Mouse (Mus musculus) left cerebral cortex, adult 8-10 months (tissue): ENCODE data around the gene Gm9789. TPM values are rescaled to one million over a fixed set of nuclear protein-coding genes. Genes with fewer than 3 reads are reported as not detected.
"Not testable (repeated sequence)": the region's sequence is repeated elsewhere in the genome, so short reads cannot be mapped to it uniquely, and the experiment has no call there.

Experiments
- DNase-seq, 2 experiments: peaks; one replicate each; pipeline ENCODE4 v3.0.0; 2022; ENCODE audit warnings: low spot score in 2 of 2
- total RNA-seq, 4 experiments: library from RNA; stranded (reverse); gene quantifications; 2 replicates each; pipeline ENCODE4 v1.2.4; 2022

Gene Gm9789
- total RNA-seq = not detected

DNA sequence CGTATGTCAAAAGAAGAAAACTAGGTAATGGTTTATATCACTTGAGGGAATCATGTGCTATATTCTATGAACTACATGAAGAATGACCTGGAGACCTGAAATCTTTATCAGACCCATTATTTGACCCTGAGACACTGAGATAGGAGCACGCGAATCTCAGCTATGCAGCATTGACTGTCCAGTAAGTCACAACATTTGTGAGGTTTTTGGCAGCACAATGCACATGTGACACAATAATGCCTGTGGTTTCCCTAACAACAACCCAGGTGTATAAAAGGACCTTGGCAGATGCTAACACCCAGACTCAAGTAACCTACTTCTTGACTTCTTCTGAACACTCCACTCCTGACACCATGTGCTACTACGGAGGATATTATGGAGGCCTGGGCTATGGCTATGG, at the start of gene Gm9789:
Gene Gm9789, plus strand, starts transcription at position 301 of the 400 bp plus-strand sequence.
- no peak for DNase-seq

DNA sequence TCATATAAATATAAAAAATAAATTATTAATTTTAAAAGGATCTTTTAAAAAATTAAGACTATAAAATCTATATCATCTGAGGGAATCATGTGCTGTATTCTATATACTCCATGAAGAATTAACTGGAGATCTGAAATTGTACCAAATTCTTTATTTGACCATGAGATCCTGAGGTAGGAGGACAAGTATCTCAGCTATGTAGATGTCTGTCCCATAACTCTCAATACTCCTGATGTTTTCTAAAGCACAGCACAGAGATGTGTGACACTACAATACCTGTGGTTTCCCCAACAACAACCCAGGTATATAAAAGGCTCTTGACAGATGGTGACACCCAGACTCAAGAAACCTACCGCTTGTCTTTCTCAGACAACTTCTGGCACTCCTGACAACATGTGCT, 17.2 kb upstream of the Gm9789 start, which contains the start of gene Gm6358:
Gene Gm6358, plus strand, starts transcription at position 301 of the 400 bp plus-strand sequence.
- DNase-seq = no peak

DNA sequence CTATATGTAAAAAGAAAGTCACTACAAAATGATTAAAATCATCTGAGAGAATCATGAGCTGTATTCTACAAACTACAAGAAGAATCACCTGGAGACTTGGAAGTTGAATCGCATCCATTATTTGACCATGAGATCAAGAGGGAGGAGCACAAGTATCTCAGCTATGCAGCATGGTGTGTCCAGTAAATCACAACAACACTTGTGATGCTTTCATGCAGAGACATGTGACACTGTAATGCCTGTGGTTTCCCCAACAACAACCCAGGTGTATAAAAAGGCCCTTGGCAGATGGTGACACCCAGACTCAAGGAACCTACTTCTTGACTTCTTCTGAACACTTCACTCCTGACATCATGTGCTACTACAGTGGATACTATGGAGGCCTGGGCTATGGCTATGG, 7.0 kb upstream of the Gm9789 start, which contains the start of gene Gm10061:
Gene Gm10061, plus strand, starts transcription at position 301 of the 400 bp plus-strand sequence.
- no peak for DNase-seq

DNA sequence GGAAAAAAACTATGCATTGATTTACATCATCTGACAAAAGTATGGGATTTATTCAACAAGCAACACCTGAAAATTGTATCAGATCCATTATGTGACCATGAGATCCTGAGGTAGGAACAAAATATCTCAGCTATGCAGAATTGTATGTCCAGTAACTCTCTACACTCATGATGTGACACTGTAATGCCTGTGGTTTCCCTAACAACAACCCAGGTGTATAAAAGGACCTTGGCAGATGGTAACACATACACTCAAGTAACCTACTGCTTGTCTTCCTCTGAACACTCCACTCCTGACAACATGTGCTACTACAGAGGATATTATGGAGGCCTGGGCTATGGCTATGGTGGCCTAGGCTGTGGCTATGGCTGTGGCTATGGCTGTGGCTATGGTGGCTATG, 11.4 kb downstream of the Gm9789 start, which contains the start of gene Gm7735:
Gene Gm7735, plus strand, starts transcription at position 301 of the 400 bp plus-strand sequence.
- not testable (repeated sequence) for DNase-seq

DNA sequence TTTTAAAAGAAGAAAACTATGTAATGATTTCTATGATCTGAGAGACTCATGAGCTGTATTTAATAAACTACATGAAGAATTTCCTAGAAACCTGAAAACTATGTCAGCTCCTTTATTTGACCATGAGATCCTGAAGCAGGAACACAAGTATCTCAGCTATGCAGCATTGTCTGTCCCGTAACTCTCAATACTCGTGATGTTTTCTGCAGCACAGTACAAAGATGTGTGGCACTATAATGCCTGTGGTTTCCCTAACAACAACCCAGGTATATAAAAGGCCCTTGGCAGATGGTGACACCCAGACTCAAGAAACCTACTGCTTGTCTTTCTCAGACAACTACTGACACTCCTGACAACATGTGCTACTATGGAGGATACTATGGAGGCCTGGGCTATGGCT, 16.7 kb downstream of the Gm9789 start, which contains the start of gene 1110057P08Rik:
Gene 1110057P08Rik, plus strand, starts transcription at position 301 of the 400 bp plus-strand sequence.
- no peak for DNase-seq

DNA sequence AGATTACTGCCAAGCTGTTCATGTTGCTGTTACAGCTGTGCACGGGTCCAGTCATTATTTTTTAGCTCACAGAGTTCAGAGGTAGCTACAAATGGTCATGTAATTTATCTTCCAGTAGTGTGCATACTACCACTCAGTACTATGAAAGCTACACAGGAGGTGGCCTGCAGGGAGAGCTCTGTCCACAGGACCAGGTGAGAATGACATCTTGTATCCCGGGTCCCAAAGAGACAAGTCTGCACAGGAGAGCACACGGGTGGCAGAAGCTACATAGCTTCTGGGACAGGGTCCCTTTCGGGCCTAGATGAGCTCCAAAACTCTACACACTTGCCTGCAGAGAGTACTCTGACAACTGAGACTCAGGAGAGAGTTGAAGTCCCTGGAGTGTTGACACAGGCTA, 30.9 kb downstream of the Gm9789 start:
- no peak for DNase-seq

DNA sequence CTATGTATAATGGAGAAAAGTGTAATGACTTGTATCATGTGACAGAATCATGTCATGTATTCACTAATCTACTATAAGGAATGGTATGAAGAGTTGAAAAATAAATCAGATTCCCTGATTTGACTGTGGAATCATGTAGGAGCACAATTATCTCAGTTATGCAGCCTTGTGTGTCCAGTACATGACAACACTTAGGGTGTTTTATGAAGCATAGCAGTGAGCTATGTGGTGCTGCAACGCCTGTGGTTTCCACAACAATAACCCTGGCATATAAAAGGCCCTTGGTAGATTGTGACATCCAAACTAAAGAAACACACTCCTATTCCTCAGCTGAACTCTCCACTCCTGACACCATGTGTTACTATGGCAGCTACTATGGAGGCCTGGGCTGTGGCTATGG, 47.8 kb downstream of the Gm9789 start, which contains the start of gene Krtap20-2:
Gene Krtap20-2, plus strand, starts transcription at position 301 of the 400 bp plus-strand sequence.
- DNase-seq = no peak

Other genes starting within 250 kb of the Gm9789 start
- gene Krtap19-9b, start 225.7 kb upstream of the Gm9789 start, total RNA-seq = not detected
- not detected for gene Krtap16-3, start 195.1 kb upstream of the Gm9789 start, total RNA-seq
- not detected for gene Krtap22-2, start 147.2 kb upstream of the Gm9789 start, total RNA-seq
- gene Gm10229, start 142.7 kb upstream of the Gm9789 start, total RNA-seq = not detected
- not detected for gene Krtap6-1, start 126.3 kb upstream of the Gm9789 start, total RNA-seq
- not detected for gene Gm10228, start 116.5 kb upstream of the Gm9789 start, total RNA-seq
- not detected for gene Krtap6-5, start 110.1 kb upstream of the Gm9789 start, total RNA-seq
- not detected for gene 1110025L11Rik, start 94.0 kb upstream of the Gm9789 start, total RNA-seq
- gene Krtap6-3, start 73.9 kb upstream of the Gm9789 start, total RNA-seq = not detected
- gene Gm6358, start 17.1 kb upstream of the Gm9789 start, total RNA-seq = not detected
- not detected for gene Gm10061, start 6.9 kb upstream of the Gm9789 start, total RNA-seq
- not detected for gene Gm7735, start 11.5 kb downstream of the Gm9789 start, total RNA-seq
- not detected for gene 1110057P08Rik, start 16.8 kb downstream of the Gm9789 start, total RNA-seq
- gene Krtap20-2, start 47.9 kb downstream of the Gm9789 start, total RNA-seq = not detected
- gene Krtap21-1, start 245.9 kb downstream of the Gm9789 start, total RNA-seq = not detected